Mouse (Mus musculus) lung, postnatal 0 days (tissue): ENCODE measurements around the gene Mettl15.

Experiments used
- CTCF ChIP-seq: IDR thresholded peaks from 2 replicates; pipeline ENCODE4 v1.5.1; 2016; ENCODE audit warnings: antibody characterized with exemption, mild to moderate bottlenecking
- EP300 ChIP-seq: IDR thresholded peaks from 2 replicates; pipeline ENCODE4 v1.6.1; 2016; ENCODE audit warnings: antibody characterized with exemption, mild to moderate bottlenecking, control low read depth

DNA sequence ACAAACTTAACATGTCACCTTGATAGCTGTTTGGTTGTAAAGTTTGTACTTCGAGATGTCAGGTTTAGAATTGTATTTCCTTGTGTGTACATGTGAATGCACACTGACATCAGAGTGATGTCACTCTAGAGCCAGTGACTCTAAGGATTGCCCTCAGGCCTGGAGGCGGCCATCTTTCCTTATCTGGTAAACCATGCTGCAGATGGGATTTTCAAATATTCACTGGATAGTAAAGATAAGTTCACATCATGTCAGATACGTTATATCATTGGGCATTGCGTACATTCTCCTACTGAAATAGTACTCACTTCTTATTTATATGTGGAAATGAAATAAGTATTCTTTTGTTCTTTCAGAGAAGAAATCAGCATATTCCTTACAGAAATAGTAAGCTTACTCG, 15.7 kb upstream of the Mettl15 start:
- TF ChIP-seq CTCF (no peak), EP300 (no peak)
